Mouse (Mus musculus): Measurements from ENCODE around the gene Hdac7. TPM values are rescaled to one million over a fixed set of nuclear protein-coding genes. Genes with fewer than 3 reads are reported as not detected.
A peak's percentile ranks its signal among the peaks of the same experiment; 100 is the strongest.

Hdac7 gene
- polyA plus RNA-seq, 1 experiment from 2014 or later: 26.6 TPM

GRCm38 (mm10) chr15:97766194-97766593 lies 78.1 kb downstream of the Hdac7 start:
- Histone ChIP-seq H3K4me2 (replicated peaks) (peak overlapping the region; percentile 91), H3K4me3 (peak overlapping the region; percentile 46), H3K9ac (replicated peaks) (peak overlapping the region; percentile 41; the same call in 1 of the 2 replicates), H3K27ac (replicated peaks) (peak overlapping the region; percentile 29), H3K27me3 (peaks cover 21% of the 10 kb centered on the region), H3K4me1 (peaks cover 32% of the 10 kb centered on the region), H3K36me3 (no peaks in the 10 kb centered on the region), H3K9me3 (no peaks in the 10 kb centered on the region)
- 4% methylated on average over 8 of the region's 8 CpGs for WGBS
- 0 out of 2 replicates have a peak, but pooled peaks have one; percentile 33 for ATAC-seq (replicated peaks)

GRCm38 (mm10) chr15:97765090-97765794 lies 79.1 kb downstream of the Hdac7 start:
- H3K9me3 ChIP-seq: no peaks in the 10 kb centered on the region
- H3K4me2 ChIP-seq (replicated peaks): 0 out of 2 replicates have a peak overlapping the region, but pooled peaks have one; percentile 1
- WGBS: 39% methylated on average over 13 of the region's 13 CpGs
- no peak overlapping the region for H3K9ac ChIP-seq (replicated peaks)
- H3K27me3 ChIP-seq: peaks cover 21% of the 10 kb centered on the region
- ATAC-seq (replicated peaks): no peak
- no peaks in the 10 kb centered on the region for H3K36me3 ChIP-seq
- peaks cover 32% of the 10 kb centered on the region for H3K4me1 ChIP-seq
- H3K4me3 ChIP-seq: no peak overlapping the region
- H3K27ac ChIP-seq (replicated peaks): no peak overlapping the region

- Histone ChIP-seq H3K4me2 (replicated peaks) (no peak overlapping the region), H3K27me3 (peaks cover 17% of the 10 kb centered on the region), H3K9ac (replicated peaks) (no peak overlapping the region), H3K9me3 (no peaks in the 10 kb centered on the region), H3K27ac (replicated peaks) (no peak overlapping the region), H3K4me3 (no peak overlapping the region), H3K36me3 (no peaks in the 10 kb centered on the region), H3K4me1 (peaks cover 32% of the 10 kb centered on the region)
- no peak for ATAC-seq (replicated peaks)
- WGBS: 89% methylated on average over 2 of the region's 2 CpGs
These were observed 79.8 kb downstream of the Hdac7 start for GRCm38 (mm10) chr15:97764532-97764931.

GRCm38 (mm10) chr15:97763256-97764049 lies 80.8 kb downstream of the Hdac7 start:
- Histone ChIP-seq H3K4me1 (peaks cover 31% of the 10 kb centered on the region), H3K27me3 (peaks cover 9% of the 10 kb centered on the region), H3K4me2 (replicated peaks) (no peak overlapping the region), H3K9ac (replicated peaks) (no peak overlapping the region), H3K4me3 (no peak overlapping the region), H3K27ac (replicated peaks) (no peak overlapping the region), H3K36me3 (no peaks in the 10 kb centered on the region), H3K9me3 (no peaks in the 10 kb centered on the region)
- 65% methylated on average over 9 of the region's 9 CpGs for WGBS
- no peak for ATAC-seq (replicated peaks)

GRCm38 (mm10) chr15:97762733-97763132 lies 81.6 kb downstream of the Hdac7 start:
- no peak overlapping the region for H3K9ac ChIP-seq (replicated peaks)
- ATAC-seq (replicated peaks): no peak
- no peak overlapping the region for H3K4me3 ChIP-seq
- no peaks in the 10 kb centered on the region for H3K36me3 ChIP-seq
- H3K9me3 ChIP-seq: no peaks in the 10 kb centered on the region
- no peak overlapping the region for H3K27ac ChIP-seq (replicated peaks)
- no peak overlapping the region for H3K4me2 ChIP-seq (replicated peaks)
- WGBS: 77% methylated on average over 9 of the region's 9 CpGs
- peaks cover 24% of the 10 kb centered on the region for H3K4me1 ChIP-seq
- peaks cover 9% of the 10 kb centered on the region for H3K27me3 ChIP-seq

- no peak overlapping the region for H3K9ac ChIP-seq (replicated peaks)
- H3K27ac ChIP-seq (replicated peaks): no peak overlapping the region
- H3K9me3 ChIP-seq: no peaks in the 10 kb centered on the region
- 35% methylated on average over 13 of the region's 13 CpGs for WGBS
- H3K4me2 ChIP-seq (replicated peaks): no peak overlapping the region
- no peak for ATAC-seq (replicated peaks)
- H3K27me3 ChIP-seq: peaks cover 4% of the 10 kb centered on the region; the same call in 1 of the 2 replicates
- H3K4me1 ChIP-seq: peaks cover 11% of the 10 kb centered on the region
- no peaks in the 10 kb centered on the region for H3K36me3 ChIP-seq
- H3K4me3 ChIP-seq: no peak overlapping the region
These were observed 82.9 kb downstream of the Hdac7 start for GRCm38 (mm10) chr15:97761438-97761837.

- no peaks in the 10 kb centered on the region for H3K9me3 ChIP-seq
- ATAC-seq (replicated peaks): no peak
- no peak overlapping the region for H3K27ac ChIP-seq (replicated peaks)
- peaks cover 3% of the 10 kb centered on the region; the same call in 1 of the 2 replicates for H3K27me3 ChIP-seq
- H3K9ac ChIP-seq (replicated peaks): no peak overlapping the region
- H3K4me3 ChIP-seq: no peak overlapping the region
- H3K4me1 ChIP-seq: peaks cover 6% of the 10 kb centered on the region; the same call in 1 of the 2 replicates
- 57% methylated on average over 5 of the region's 5 CpGs for WGBS
- H3K36me3 ChIP-seq: no peaks in the 10 kb centered on the region
- H3K4me2 ChIP-seq (replicated peaks): no peak overlapping the region
These were observed 83.3 kb downstream of the Hdac7 start for GRCm38 (mm10) chr15:97760952-97761351.

GRCm38 (mm10) chr15:97760006-97760405 lies 84.3 kb downstream of the Hdac7 start:
- no peaks in the 10 kb centered on the region for H3K36me3 ChIP-seq
- no peak overlapping the region for H3K4me2 ChIP-seq (replicated peaks)
- WGBS: 87% methylated on average over 9 of the region's 9 CpGs
- H3K4me1 ChIP-seq: no peaks in the 10 kb centered on the region
- H3K27me3 ChIP-seq: peaks cover 3% of the 10 kb centered on the region; the same call in 1 of the 2 replicates
- no peak for ATAC-seq (replicated peaks)
- no peak overlapping the region for H3K27ac ChIP-seq (replicated peaks)
- H3K9ac ChIP-seq (replicated peaks): no peak overlapping the region
- no peak overlapping the region for H3K4me3 ChIP-seq
- no peaks in the 10 kb centered on the region for H3K9me3 ChIP-seq

GRCm38 (mm10) chr15:97755361-97755760 lies 88.9 kb downstream of the Hdac7 start:
- Histone ChIP-seq H3K4me1 (peaks cover 8% of the 10 kb centered on the region), H3K9ac (replicated peaks) (no peak overlapping the region), H3K27ac (replicated peaks) (no peak overlapping the region), H3K4me3 (no peak overlapping the region), H3K36me3 (no peaks in the 10 kb centered on the region), H3K27me3 (no peaks in the 10 kb centered on the region), H3K4me2 (replicated peaks) (no peak overlapping the region), H3K9me3 (no peaks in the 10 kb centered on the region)
- WGBS: 58% methylated on average over 8 of the region's 8 CpGs
- no peak for ATAC-seq (replicated peaks)

- no peak overlapping the region for H3K9ac ChIP-seq (replicated peaks)
- H3K27ac ChIP-seq (replicated peaks): no peak overlapping the region
- no peaks in the 10 kb centered on the region for H3K9me3 ChIP-seq
- H3K4me2 ChIP-seq (replicated peaks): no peak overlapping the region
- WGBS: 57% methylated on average over 6 of the region's 6 CpGs
- no peaks in the 10 kb centered on the region for H3K27me3 ChIP-seq
- H3K4me1 ChIP-seq: peaks cover 14% of the 10 kb centered on the region
- ATAC-seq (replicated peaks): no peak
- H3K4me3 ChIP-seq: no peak overlapping the region
- H3K36me3 ChIP-seq: no peaks in the 10 kb centered on the region
These were observed 89.8 kb downstream of the Hdac7 start for GRCm38 (mm10) chr15:97754476-97754875.

GRCm38 (mm10) chr15:97752491-97752890 lies 91.8 kb downstream of the Hdac7 start:
- 92% methylated on average over 5 of the region's 5 CpGs for WGBS
- no peak for ATAC-seq (replicated peaks)
- Histone ChIP-seq H3K9ac (replicated peaks) (no peak overlapping the region), H3K36me3 (no peaks in the 10 kb centered on the region), H3K27ac (replicated peaks) (no peak overlapping the region), H3K27me3 (no peaks in the 10 kb centered on the region), H3K4me1 (peaks cover 14% of the 10 kb centered on the region), H3K4me3 (no peak overlapping the region), H3K4me2 (replicated peaks) (no peak overlapping the region), H3K9me3 (no peaks in the 10 kb centered on the region)

GRCm38 (mm10) chr15:97751676-97752075 lies 92.6 kb downstream of the Hdac7 start:
- no peaks in the 10 kb centered on the region for H3K36me3 ChIP-seq
- H3K4me3 ChIP-seq: no peak overlapping the region
- no peak overlapping the region for H3K27ac ChIP-seq (replicated peaks)
- no peaks in the 10 kb centered on the region for H3K27me3 ChIP-seq
- H3K9me3 ChIP-seq: no peaks in the 10 kb centered on the region
- no peak overlapping the region for H3K4me2 ChIP-seq (replicated peaks)
- H3K9ac ChIP-seq (replicated peaks): no peak overlapping the region
- H3K4me1 ChIP-seq: peaks cover 14% of the 10 kb centered on the region
- ATAC-seq (replicated peaks): no peak
- WGBS: 87% methylated on average over 2 of the region's 2 CpGs

All from forebrain, embryonic 15.5 days (tissue).